Mouse (Mus musculus): ENCODE results near the gene Frmpd1.

DNA sequence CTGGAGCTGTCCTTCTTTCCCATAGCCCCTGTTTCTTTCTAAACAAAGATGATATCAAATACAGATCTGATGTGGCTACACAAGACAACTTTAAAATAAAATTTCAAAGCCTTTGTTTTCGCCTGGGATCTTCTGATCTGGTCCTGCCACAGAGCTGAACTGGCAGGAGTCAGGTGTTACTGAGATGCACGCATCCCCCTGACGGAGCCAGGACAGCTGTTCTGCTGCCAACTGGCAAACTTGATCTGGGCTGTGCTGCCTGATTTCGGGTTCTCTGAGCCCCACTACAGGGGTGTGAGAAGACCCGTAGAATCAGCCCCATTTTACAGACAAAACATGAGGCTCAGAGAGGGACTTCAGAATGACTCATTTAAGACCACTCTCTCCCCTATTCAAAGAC is 45.6 kb downstream of the Frmpd1 start:
- no peak for TF ChIP-seq CTCF (IDR thresholded peaks at IDR 0.05; ENCODE audit: low read depth, low read length)
- TF ChIP-seq POLR2AphosphoS5 (IDR thresholded peaks at IDR 0.05; ENCODE audit: insufficient replicate concordance, low read depth, low read length): no peak
